In genomic region chr16:12226937-12227336, GRCm38 (mm10) we compare ENCODE assay signal across 28 mouse cellular contexts.
"Had no signal": no experiment of that assay in that cellular context is flagged by ENCODE, and none has a peak within 500 bp of the region (broad histone marks: within the 10 kb centered on the region; RNA-seq: fewer than 3 reads in every experiment).

No protein-coding gene starts in this region.

- DNase-seq: cerebellum, adult 2 months; cerebellum, adult 8-10 months; cerebellum, adult 9-10 months; cerebellum, adult 9-11 months; cerebellum, postnatal 10 days; cerebellum, postnatal 14 days; cerebellum, postnatal 25 days; cerebellum, postnatal 36 days; embryo, embryonic 11 days; forebrain, postnatal 0 days; gastrocnemius, adult 2 months; gastrocnemius, postnatal 10 days; gastrocnemius, postnatal 14 days; gastrocnemius, postnatal 25 days; gastrocnemius, postnatal 36 days; heart, adult 11 months; heart, adult 18-20 months; heart, adult 2 months had no signal

- H3K9ac ChIP-seq: embryonic facial prominence, embryonic 12.5 days; embryonic facial prominence, embryonic 13.5 days; embryonic facial prominence, embryonic 15.5 days; forebrain, embryonic 12.5 days; forebrain, embryonic 13.5 days; forebrain, embryonic 15.5 days; forebrain, postnatal 0 days had no signal

- H3K27me3 ChIP-seq: embryonic facial prominence, embryonic 12.5 days; embryonic facial prominence, embryonic 13.5 days; embryonic facial prominence, embryonic 15.5 days; forebrain, embryonic 12.5 days; forebrain, embryonic 13.5 days; forebrain, embryonic 15.5 days had no signal

- H3K4me2 ChIP-seq: embryonic facial prominence, embryonic 12.5 days; embryonic facial prominence, embryonic 13.5 days; embryonic facial prominence, embryonic 15.5 days; forebrain, embryonic 12.5 days; forebrain, embryonic 13.5 days; forebrain, embryonic 15.5 days had no signal

- H3K4me1 ChIP-seq: embryonic facial prominence, embryonic 10.5 days; embryonic facial prominence, embryonic 12.5 days; embryonic facial prominence, embryonic 13.5 days; embryonic facial prominence, embryonic 15.5 days; forebrain, embryonic 10.5 days; forebrain, embryonic 12.5 days; forebrain, embryonic 13.5 days; forebrain, embryonic 15.5 days had no signal

- H3K27ac ChIP-seq: embryonic facial prominence, embryonic 10.5 days; embryonic facial prominence, embryonic 12.5 days; embryonic facial prominence, embryonic 13.5 days; embryonic facial prominence, embryonic 15.5 days; forebrain, embryonic 10.5 days; forebrain, embryonic 12.5 days; forebrain, embryonic 13.5 days; forebrain, embryonic 15.5 days; gastrocnemius, adult 2 months; heart, adult 2 months had no signal

- H3K36me3 ChIP-seq: embryonic facial prominence, embryonic 10.5 days; embryonic facial prominence, embryonic 12.5 days; embryonic facial prominence, embryonic 13.5 days; embryonic facial prominence, embryonic 15.5 days; forebrain, embryonic 10.5 days; forebrain, embryonic 12.5 days; forebrain, embryonic 15.5 days had no signal

- H3K4me3 ChIP-seq: embryonic facial prominence, embryonic 10.5 days; embryonic facial prominence, embryonic 12.5 days; embryonic facial prominence, embryonic 13.5 days; embryonic facial prominence, embryonic 15.5 days; erythroblast, embryonic 14.5 days; forebrain, embryonic 10.5 days; forebrain, embryonic 12.5 days; forebrain, embryonic 13.5 days; forebrain, embryonic 15.5 days; gastrocnemius, adult 2 months; heart, adult 2 months had no signal

- ATAC-seq: forebrain, embryonic 13.5 days; forebrain, embryonic 14.5 days; forebrain, embryonic 15.5 days; forebrain, postnatal 0 days had no signal

- H3K9me3 ChIP-seq: embryonic facial prominence, embryonic 10.5 days; embryonic facial prominence, embryonic 12.5 days; embryonic facial prominence, embryonic 13.5 days; embryonic facial prominence, embryonic 15.5 days; forebrain, embryonic 10.5 days; forebrain, embryonic 12.5 days; forebrain, embryonic 13.5 days; forebrain, embryonic 15.5 days had no signal
